Mouse (Mus musculus): ENCODE data around the gene Efhc1. TPM values are rescaled to one million over a fixed set of nuclear protein-coding genes. Genes with fewer than 3 reads are reported as not detected.

Efhc1 gene
- 2.3 and 2.9 TPM in 2 replicates for polyA plus RNA-seq (2014; fragmentation: Nextera tagmentation; extraction: Ambion mirVana)

DNA sequence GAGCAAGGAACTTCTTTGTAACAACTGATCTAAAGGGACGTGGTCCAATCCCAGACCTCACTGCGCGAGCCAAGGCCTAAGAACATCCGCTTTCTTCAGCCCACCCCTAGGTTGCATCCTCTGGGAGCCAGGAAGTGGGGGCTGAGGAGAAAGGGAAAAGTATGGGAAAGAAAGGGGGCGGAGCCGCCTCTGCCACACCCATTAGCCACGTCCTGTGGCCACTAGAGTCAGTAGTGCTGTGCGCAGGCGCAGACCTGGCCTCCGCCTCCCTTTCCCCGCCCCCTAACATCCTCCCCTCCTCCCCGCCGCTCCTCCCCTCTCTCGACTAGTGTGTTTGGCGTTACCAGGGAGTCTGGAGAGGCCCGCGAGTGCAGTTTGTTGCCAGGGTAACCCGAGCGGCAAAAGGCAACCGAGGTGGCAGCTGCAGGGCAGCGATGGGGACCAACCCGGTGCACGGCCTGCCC lies at the start of gene Efhc1:
Gene Efhc1 (plus strand): TSS at position 327 of the 464 bp plus-strand sequence.
- H3K27me3 ChIP-seq (replicated peaks; ENCODE audit: control insufficient read depth, insufficient read depth, low read length) = no peaks in the 10 kb centered on the region
- H3K4me1 ChIP-seq (replicated peaks; ENCODE audit: control insufficient read depth, insufficient read depth, low read length) = no peaks in the 10 kb centered on the region
- peak within 1 kb of the TSS; percentile 69 for H3K27ac ChIP-seq (ENCODE audit: low read depth)
- H3K4me3 ChIP-seq (ENCODE audit: low read depth, low read length) = peak within 1 kb of the TSS; percentile 48
- WGBS = 1% methylated on average over 23 of the region's 23 CpGs
- H3K9me3 ChIP-seq (ENCODE audit: control insufficient read depth, low read length) = no peaks in the 10 kb centered on the region
- peak within 1 kb of the TSS; percentile 65 for H3K4me2 ChIP-seq (ENCODE audit: low read length)
- DNase-seq (ENCODE audit: low spot score) (peak; percentile 96), ATAC-seq (replicated peaks; ENCODE audit: low FRiP score, low TSS enrichment, low read depth) (peak; percentile 96)
- no peaks in the 10 kb centered on the region for H3K36me3 ChIP-seq (ENCODE audit: control insufficient read depth, insufficient read depth, low read length)
- peak within 1 kb of the TSS; percentile 58 for H3K9ac ChIP-seq (ENCODE audit: low read length)

- Histone ChIP-seq H3K9me3 (ENCODE audit: control insufficient read depth, low read length) (no peaks in the 10 kb centered on the region), H3K4me3 (ENCODE audit: low read depth, low read length) (no peak overlapping the region), H3K27ac (ENCODE audit: low read depth) (no peak overlapping the region), H3K27me3 (replicated peaks; ENCODE audit: control insufficient read depth, insufficient read depth, low read length) (no peaks in the 10 kb centered on the region), H3K4me2 (ENCODE audit: low read length) (no peak overlapping the region), H3K36me3 (ENCODE audit: control insufficient read depth, insufficient read depth, low read length) (no peaks in the 10 kb centered on the region), H3K9ac (ENCODE audit: low read length) (no peak overlapping the region), H3K4me1 (replicated peaks; ENCODE audit: control insufficient read depth, insufficient read depth, low read length) (no peaks in the 10 kb centered on the region)
- no peak for DNase-seq (ENCODE audit: low spot score)
- ATAC-seq (replicated peaks; ENCODE audit: low FRiP score, low TSS enrichment, low read depth) = no peak
- WGBS = 86% methylated on average over 8 of the region's 8 CpGs
Observed at GRCm38 (mm10) chr1:20905501-20906127, 45.8 kb upstream of the Efhc1 start.

- H3K4me3 ChIP-seq (ENCODE audit: low read depth, low read length) = no peak overlapping the region
- DNase-seq (ENCODE audit: low spot score) (no peak), ATAC-seq (replicated peaks; ENCODE audit: low FRiP score, low TSS enrichment, low read depth) (no peak)
- H3K9me3 ChIP-seq (ENCODE audit: control insufficient read depth, low read length) = no peaks in the 10 kb centered on the region
- WGBS = 88% methylated on average over 9 of the region's 9 CpGs
- H3K9ac ChIP-seq (ENCODE audit: low read length) = no peak overlapping the region
- H3K27ac ChIP-seq (ENCODE audit: low read depth) = no peak overlapping the region
- no peaks in the 10 kb centered on the region for H3K27me3 ChIP-seq (replicated peaks; ENCODE audit: control insufficient read depth, insufficient read depth, low read length)
- no peaks in the 10 kb centered on the region for H3K36me3 ChIP-seq (ENCODE audit: control insufficient read depth, insufficient read depth, low read length)
- H3K4me1 ChIP-seq (replicated peaks; ENCODE audit: control insufficient read depth, insufficient read depth, low read length) = no peaks in the 10 kb centered on the region
- no peak overlapping the region for H3K4me2 ChIP-seq (ENCODE audit: low read length)
Observed at GRCm38 (mm10) chr1:20906128-20906515, 45.3 kb upstream of the Efhc1 start.

- H3K36me3 ChIP-seq (ENCODE audit: control insufficient read depth, insufficient read depth, low read length) = no peaks in the 10 kb centered on the region
- DNase-seq (ENCODE audit: low spot score) (no peak), ATAC-seq (replicated peaks; ENCODE audit: low FRiP score, low TSS enrichment, low read depth) (no peak)
- H3K27ac ChIP-seq (ENCODE audit: low read depth) = no peak overlapping the region
- H3K9me3 ChIP-seq (ENCODE audit: control insufficient read depth, low read length) = no peaks in the 10 kb centered on the region
- no peak overlapping the region for H3K4me3 ChIP-seq (ENCODE audit: low read depth, low read length)
- no peak overlapping the region for H3K4me2 ChIP-seq (ENCODE audit: low read length)
- 57% methylated on average over 4 of the region's 4 CpGs for WGBS
- peaks cover 6% of the 10 kb centered on the region; the same call in 1 of the 2 replicates for H3K4me1 ChIP-seq (replicated peaks; ENCODE audit: control insufficient read depth, insufficient read depth, low read length)
- H3K9ac ChIP-seq (ENCODE audit: low read length) = no peak overlapping the region
- H3K27me3 ChIP-seq (replicated peaks; ENCODE audit: control insufficient read depth, insufficient read depth, low read length) = no peaks in the 10 kb centered on the region
Observed at GRCm38 (mm10) chr1:20908541-20908940, 42.9 kb upstream of the Efhc1 start.

DNA sequence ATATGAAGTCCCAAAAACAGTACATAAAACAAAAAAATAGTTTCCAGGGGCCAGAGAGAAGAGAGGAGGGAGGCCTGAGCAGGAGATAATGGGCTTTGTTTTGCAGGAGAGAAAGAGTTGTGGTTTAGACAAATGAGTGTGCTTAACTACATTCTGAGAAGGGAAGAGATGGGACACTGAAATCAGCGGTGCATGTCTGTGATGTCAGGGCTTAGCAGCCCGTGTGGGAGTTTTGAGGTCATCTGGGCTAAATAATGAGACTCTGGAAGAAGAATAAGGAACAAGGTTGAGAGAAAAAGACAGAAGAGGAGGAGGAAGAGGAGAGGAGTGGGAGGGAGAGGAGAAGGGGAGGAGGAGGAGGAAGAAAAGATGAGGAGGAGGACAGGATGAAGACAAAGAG lies 39.3 kb upstream of the Efhc1 start:
- H3K27me3 ChIP-seq (replicated peaks; ENCODE audit: control insufficient read depth, insufficient read depth, low read length) = no peaks in the 10 kb centered on the region
- H3K36me3 ChIP-seq (ENCODE audit: control insufficient read depth, insufficient read depth, low read length) = no peaks in the 10 kb centered on the region
- H3K4me2 ChIP-seq (ENCODE audit: low read length) = no peak overlapping the region
- H3K9me3 ChIP-seq (ENCODE audit: control insufficient read depth, low read length) = no peaks in the 10 kb centered on the region
- no peak for ATAC-seq (replicated peaks; ENCODE audit: low FRiP score, low TSS enrichment, low read depth)
- no peak overlapping the region for H3K9ac ChIP-seq (ENCODE audit: low read length)
- H3K4me3 ChIP-seq (ENCODE audit: low read depth, low read length) = no peak overlapping the region
- no peak overlapping the region for H3K27ac ChIP-seq (ENCODE audit: low read depth)
- DNase-seq (ENCODE audit: low spot score) = no peak
- WGBS = 15% methylated on average over 2 of the region's 2 CpGs
- peaks cover 6% of the 10 kb centered on the region; the same call in 1 of the 2 replicates for H3K4me1 ChIP-seq (replicated peaks; ENCODE audit: control insufficient read depth, insufficient read depth, low read length)

- DNase-seq (ENCODE audit: low spot score) (peak; percentile 57), ATAC-seq (replicated peaks; ENCODE audit: low FRiP score, low TSS enrichment, low read depth) (0 out of 2 replicates have a peak, but pooled peaks have one; percentile 27)
- H3K36me3 ChIP-seq (ENCODE audit: control insufficient read depth, insufficient read depth, low read length) = no peaks in the 10 kb centered on the region
- H3K27ac ChIP-seq (ENCODE audit: low read depth) = no peak overlapping the region
- no peaks in the 10 kb centered on the region for H3K9me3 ChIP-seq (ENCODE audit: control insufficient read depth, low read length)
- H3K27me3 ChIP-seq (replicated peaks; ENCODE audit: control insufficient read depth, insufficient read depth, low read length) = no peaks in the 10 kb centered on the region
- peaks cover 6% of the 10 kb centered on the region; the same call in 1 of the 2 replicates for H3K4me1 ChIP-seq (replicated peaks; ENCODE audit: control insufficient read depth, insufficient read depth, low read length)
- no peak overlapping the region for H3K9ac ChIP-seq (ENCODE audit: low read length)
- no peak overlapping the region for H3K4me2 ChIP-seq (ENCODE audit: low read length)
- 47% methylated on average over 13 of the region's 13 CpGs for WGBS
- H3K4me3 ChIP-seq (ENCODE audit: low read depth, low read length) = no peak overlapping the region
Observed at GRCm38 (mm10) chr1:20912527-20913171, 38.8 kb upstream of the Efhc1 start.

DNA sequence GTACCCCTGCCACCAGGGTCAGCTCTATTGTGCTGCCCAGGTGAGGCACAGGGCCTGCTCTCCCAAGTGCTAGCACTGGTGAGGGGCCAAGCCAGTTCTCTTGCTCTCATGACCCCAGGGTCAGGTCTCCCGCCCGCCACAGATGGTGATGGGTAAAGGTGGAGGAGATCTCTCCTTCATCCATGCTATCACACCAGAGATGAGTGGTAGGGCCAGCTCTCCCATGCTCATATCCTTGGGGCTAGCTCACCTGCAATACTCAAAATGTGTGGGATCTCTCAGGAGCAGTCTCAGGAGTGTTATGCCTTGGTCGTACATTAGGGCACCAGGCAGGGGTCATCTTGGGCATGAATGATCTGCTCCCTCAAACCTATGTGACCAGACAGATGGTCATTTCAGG lies 36.7 kb upstream of the Efhc1 start:
- no peak for DNase-seq (ENCODE audit: low spot score)

GRCm38 (mm10) chr1:20915608-20916007 lies 35.8 kb upstream of the Efhc1 start:
- no peaks in the 10 kb centered on the region for H3K27me3 ChIP-seq (replicated peaks; ENCODE audit: control insufficient read depth, insufficient read depth, low read length)
- no peak overlapping the region for H3K27ac ChIP-seq (ENCODE audit: low read depth)
- peaks cover 6% of the 10 kb centered on the region; the same call in 1 of the 2 replicates for H3K4me1 ChIP-seq (replicated peaks; ENCODE audit: control insufficient read depth, insufficient read depth, low read length)
- H3K4me3 ChIP-seq (ENCODE audit: low read depth, low read length) = no peak overlapping the region
- no peak overlapping the region for H3K9ac ChIP-seq (ENCODE audit: low read length)
- DNase-seq (ENCODE audit: low spot score) (no peak), ATAC-seq (replicated peaks; ENCODE audit: low FRiP score, low TSS enrichment, low read depth) (no peak)
- no peaks in the 10 kb centered on the region for H3K36me3 ChIP-seq (ENCODE audit: control insufficient read depth, insufficient read depth, low read length)
- no peak overlapping the region for H3K4me2 ChIP-seq (ENCODE audit: low read length)
- H3K9me3 ChIP-seq (ENCODE audit: control insufficient read depth, low read length) = no peaks in the 10 kb centered on the region
- WGBS = 70% methylated on average over 5 of the region's 5 CpGs

More for the DNA sequence above, 36.7 kb upstream of the Efhc1 start:
- no peak for ATAC-seq (replicated peaks; ENCODE audit: low FRiP score, low TSS enrichment, low read depth)
- H3K27ac ChIP-seq (ENCODE audit: low read depth) = no peak overlapping the region
- no peaks in the 10 kb centered on the region for H3K27me3 ChIP-seq (replicated peaks; ENCODE audit: control insufficient read depth, insufficient read depth, low read length)
- no peaks in the 10 kb centered on the region for H3K36me3 ChIP-seq (ENCODE audit: control insufficient read depth, insufficient read depth, low read length)
- H3K9ac ChIP-seq (ENCODE audit: low read length) = no peak overlapping the region
- H3K9me3 ChIP-seq (ENCODE audit: control insufficient read depth, low read length) = no peaks in the 10 kb centered on the region
- 86% methylated on average over 3 of the region's 3 CpGs for WGBS
- no peak overlapping the region for H3K4me2 ChIP-seq (ENCODE audit: low read length)
- peaks cover 6% of the 10 kb centered on the region; the same call in 1 of the 2 replicates for H3K4me1 ChIP-seq (replicated peaks; ENCODE audit: control insufficient read depth, insufficient read depth, low read length)
- H3K4me3 ChIP-seq (ENCODE audit: low read depth, low read length) = no peak overlapping the region
